Mouse (Mus musculus) brain, embryonic 18.5 days (tissue): ENCODE measurements around the gene Fpr-rs3.

ENCODE experiments used
- DNase-seq: peaks from one replicate; pipeline ENCODE4 v3.0.0-alpha.2; 2012; ENCODE audit warnings: low read depth, low spot score

Fpr-rs3 gene

GRCm38 (mm10) chr17:20624777-20625176, at the start of gene Fpr-rs3:
TSS of gene Fpr-rs3 (minus strand) at chr17:20624877.
- DNase-seq: no peak

GRCm38 (mm10) chr17:20596323-20596722, 28.4 kb downstream of the Fpr-rs3 start, which contains the start of gene Vmn2r110:
TSS of gene Vmn2r110 (minus strand) at chr17:20596423.
- no peak for DNase-seq
